Comparison of ENCODE assay signal across 28 mouse cellular contexts in genomic region chr6:89557654-89558053, GRCm38 (mm10).
"Had no signal": no experiment of that assay in that cellular context is flagged by ENCODE, and none has a peak within 500 bp of the region (broad histone marks: within the 10 kb centered on the region; RNA-seq: fewer than 3 reads in every experiment).

No protein-coding gene starts in this region.

- DNase-seq: cerebellum, adult 2 months; cerebellum, adult 8-10 months; cerebellum, adult 9-10 months; cerebellum, adult 9-11 months; cerebellum, postnatal 10 days; cerebellum, postnatal 14 days; cerebellum, postnatal 25 days; cerebellum, postnatal 36 days; embryo, embryonic 11 days; forebrain, postnatal 0 days; gastrocnemius, adult 2 months; gastrocnemius, postnatal 10 days; gastrocnemius, postnatal 14 days; gastrocnemius, postnatal 25 days; gastrocnemius, postnatal 36 days; heart, adult 18-20 months; heart, adult 2 months had no signal

- H3K27me3 ChIP-seq: embryonic facial prominence, embryonic 12.5 days; embryonic facial prominence, embryonic 13.5 days; embryonic facial prominence, embryonic 15.5 days; forebrain, embryonic 12.5 days; forebrain, embryonic 13.5 days; forebrain, embryonic 15.5 days had no signal

- H3K4me1 ChIP-seq: embryonic facial prominence, embryonic 10.5 days; embryonic facial prominence, embryonic 12.5 days had no signal

- H3K9me3 ChIP-seq: embryonic facial prominence, embryonic 10.5 days; embryonic facial prominence, embryonic 12.5 days; embryonic facial prominence, embryonic 13.5 days; embryonic facial prominence, embryonic 15.5 days; forebrain, embryonic 10.5 days; forebrain, embryonic 12.5 days; forebrain, embryonic 13.5 days; forebrain, embryonic 15.5 days had no signal

- H3K4me3 ChIP-seq: embryonic facial prominence, embryonic 10.5 days; embryonic facial prominence, embryonic 12.5 days; embryonic facial prominence, embryonic 13.5 days; embryonic facial prominence, embryonic 15.5 days; erythroblast, embryonic 14.5 days; forebrain, embryonic 10.5 days; forebrain, embryonic 12.5 days; forebrain, embryonic 13.5 days; forebrain, embryonic 15.5 days; gastrocnemius, adult 2 months; heart, adult 2 months had no signal

- H3K36me3 ChIP-seq: embryonic facial prominence, embryonic 10.5 days; embryonic facial prominence, embryonic 12.5 days; embryonic facial prominence, embryonic 13.5 days; embryonic facial prominence, embryonic 15.5 days; forebrain, embryonic 10.5 days; forebrain, embryonic 12.5 days; forebrain, embryonic 15.5 days had no signal

- H3K9ac ChIP-seq: embryonic facial prominence, embryonic 12.5 days; embryonic facial prominence, embryonic 13.5 days; embryonic facial prominence, embryonic 15.5 days; forebrain, embryonic 12.5 days; forebrain, embryonic 13.5 days; forebrain, embryonic 15.5 days; forebrain, postnatal 0 days had no signal

- H3K4me2 ChIP-seq: embryonic facial prominence, embryonic 12.5 days; embryonic facial prominence, embryonic 13.5 days; embryonic facial prominence, embryonic 15.5 days; forebrain, embryonic 12.5 days; forebrain, embryonic 13.5 days; forebrain, embryonic 15.5 days had no signal

- H3K27ac ChIP-seq: embryonic facial prominence, embryonic 10.5 days; embryonic facial prominence, embryonic 12.5 days; embryonic facial prominence, embryonic 13.5 days; embryonic facial prominence, embryonic 15.5 days; forebrain, embryonic 10.5 days; forebrain, embryonic 12.5 days; forebrain, embryonic 13.5 days; forebrain, embryonic 15.5 days; gastrocnemius, adult 2 months; heart, adult 2 months had no signal

- ATAC-seq: forebrain, embryonic 13.5 days; forebrain, embryonic 14.5 days; forebrain, embryonic 15.5 days; forebrain, embryonic 16.5 days; forebrain, postnatal 0 days had no signal
